Mouse (Mus musculus) CH12.LX (cell line): Measurements from ENCODE around the gene Gm19402. TPM values are rescaled to one million over a fixed set of nuclear protein-coding genes. Genes with fewer than 3 reads are reported as not detected.

Experiments
- DNase-seq: peaks from one replicate; pipeline ENCODE4 v3.0.0-alpha.2; 2013; ENCODE audit errors: extremely low read depth
- H3K27ac ChIP-seq: 2 replicates; pipeline ENCODE4 v1.5.1; 2012; ENCODE audit warnings: low read depth, mild to moderate bottlenecking, control low read depth, moderate library complexity; ENCODE audit not compliant: insufficient read depth
- H3K27me3 ChIP-seq: replicated peaks from 2 replicates; pipeline ENCODE3; 2012; ENCODE audit warnings: inconsistent platforms
- H3K36me3 ChIP-seq, 2 experiments: replicated peaks in 1 of 2; 2 replicates each; pipeline versions ENCODE3 to v1.6.1; 2012; ENCODE audit warnings: inconsistent platforms in 1 of 2, low read length in 1 of 2, mild to moderate bottlenecking in 1 of 2, mixed read lengths in 1 of 2, moderate library complexity in 1 of 2; ENCODE audit not compliant: control insufficient read depth in 1 of 2, insufficient read depth in 1 of 2
- H3K4me1 ChIP-seq, 2 experiments: 2 replicates each; pipeline ENCODE4 v1.6.1; 2012; ENCODE audit warnings: inconsistent platforms in 1 of 2, moderate library complexity in 1 of 2; ENCODE audit not compliant: insufficient read depth in 2 of 2, control insufficient read depth in 1 of 2
- H3K4me2 ChIP-seq: 2 replicates; pipeline ENCODE4 v1.6.1; 2012; ENCODE audit warnings: low read depth, mild to moderate bottlenecking, control low read depth; ENCODE audit not compliant: poor library complexity, insufficient read depth, severe bottlenecking
- H3K4me3 ChIP-seq, 3 experiments: fragments of 150-350 bp in 1 of 3; sonication (generic) in 1 of 3; replicated peaks in 1 of 3; 2 replicates each; pipeline versions ENCODE3 to v1.5.1; 2011 to 2012; ENCODE audit warnings: low read depth in 2 of 3, low read length in 2 of 3, mild to moderate bottlenecking in 2 of 3, moderate library complexity in 2 of 3, control low read depth in 1 of 3, improper control_type of control experiment in 1 of 3, inconsistent platforms in 1 of 3, mixed read lengths in 1 of 3; ENCODE audit not compliant: poor library complexity in 1 of 3
- H3K79me2 ChIP-seq: replicated peaks from 2 replicates; pipeline ENCODE4 v1.6.1; 2012; ENCODE audit warnings: mild to moderate bottlenecking, moderate library complexity; ENCODE audit not compliant: control insufficient read depth, poor library complexity, insufficient read depth, severe bottlenecking; ENCODE audit errors: extremely low read depth
- H3K9ac ChIP-seq: 2 replicates; pipeline ENCODE4 v1.6.1; 2012; ENCODE audit warnings: low read depth, mild to moderate bottlenecking, control low read depth, moderate library complexity; ENCODE audit not compliant: insufficient read depth
- H3K9me3 ChIP-seq: replicated peaks from 2 replicates; pipeline ENCODE3; 2012; ENCODE audit warnings: low read length, inconsistent platforms, mixed read lengths
- BHLHE40 ChIP-seq: IDR thresholded peaks from 2 replicates; pipeline ENCODE4 v1.6.1; 2011; ENCODE audit warnings: mild to moderate bottlenecking, low read depth, low read length, improper control_type of control experiment
- CHD1 ChIP-seq: IDR thresholded peaks from 2 replicates; pipeline ENCODE4 v1.6.1; 2012; ENCODE audit warnings: low read depth, low read length, improper control_type of control experiment, inconsistent platforms
- CHD2 ChIP-seq: IDR thresholded peaks from 2 replicates; pipeline ENCODE4 v1.6.1; 2011; ENCODE audit warnings: low read length, improper control_type of control experiment
- CTCF ChIP-seq, 2 experiments: IDR thresholded peaks in 1 of 2; conservative IDR thresholded peaks in 1 of 2; 2 replicates each; pipeline ENCODE4 v1.5.1; 2011 to 2012; ENCODE audit warnings: low read depth in 2 of 2, low read length in 2 of 2, improper control_type of control experiment in 1 of 2, inconsistent platforms in 1 of 2, mild to moderate bottlenecking in 1 of 2, moderate library complexity in 1 of 2
- E2F4 ChIP-seq: IDR thresholded peaks from 2 replicates; pipeline ENCODE4 v1.6.1; 2011; ENCODE audit warnings: low read depth, low read length, improper control_type of control experiment; ENCODE audit not compliant: insufficient replicate concordance
- ELF1 ChIP-seq: IDR thresholded peaks from 2 replicates; pipeline ENCODE4 v1.6.1; 2014; ENCODE audit warnings: low read depth, mild to moderate bottlenecking, inconsistent platforms, low read length, improper control_type of control experiment
- ETS1 ChIP-seq: conservative IDR thresholded peaks from 2 replicates; pipeline ENCODE4 v1.6.1; 2012; ENCODE audit warnings: low read depth, mild to moderate bottlenecking, inconsistent platforms, low read length, improper control_type of control experiment, moderate library complexity
- HCFC1 ChIP-seq: IDR thresholded peaks from 2 replicates; pipeline ENCODE4 v1.6.1; 2012; ENCODE audit warnings: low read depth, mild to moderate bottlenecking, inconsistent platforms, low read length, improper control_type of control experiment
- IRF4 ChIP-seq: IDR thresholded peaks from 2 replicates; pipeline ENCODE4 v1.6.1; 2014; ENCODE audit warnings: low read depth, mild to moderate bottlenecking, inconsistent platforms, low read length, improper control_type of control experiment
- JUND ChIP-seq: conservative IDR thresholded peaks from 2 replicates; pipeline ENCODE4 v1.6.1; 2011; ENCODE audit warnings: low read depth, low read length, improper control_type of control experiment
- KAT2A ChIP-seq: IDR thresholded peaks from 2 replicates; pipeline ENCODE4 v1.6.1; 2012; ENCODE audit warnings: low read length, improper control_type of control experiment, inconsistent platforms; ENCODE audit not compliant: insufficient replicate concordance
- MAFK ChIP-seq: IDR thresholded peaks from 2 replicates; pipeline ENCODE4 v1.6.1; 2011; ENCODE audit warnings: low read length, improper control_type of control experiment; ENCODE audit not compliant: insufficient replicate concordance
- MAX ChIP-seq: IDR thresholded peaks from 2 replicates; pipeline ENCODE4 v1.6.1; 2011; ENCODE audit warnings: low read length, improper control_type of control experiment
- MAZ ChIP-seq: IDR thresholded peaks from 2 replicates; pipeline ENCODE4 v1.6.1; 2012; ENCODE audit warnings: low read depth, mild to moderate bottlenecking, inconsistent platforms, low read length, improper control_type of control experiment, moderate library complexity
- MEF2A ChIP-seq: IDR thresholded peaks from 2 replicates; pipeline ENCODE4 v1.6.1; 2014; ENCODE audit warnings: low read depth, mild to moderate bottlenecking, inconsistent platforms, low read length, improper control_type of control experiment, borderline replicate concordance
- MXI1 ChIP-seq: IDR thresholded peaks from 2 replicates; pipeline ENCODE4 v1.6.1; 2011; ENCODE audit warnings: mild to moderate bottlenecking, low read depth, low read length, improper control_type of control experiment
- MYC ChIP-seq: IDR thresholded peaks from 2 replicates; pipeline ENCODE4 v1.6.1; 2011; ENCODE audit warnings: low read depth, mild to moderate bottlenecking, improper control_type of control experiment, low read length
- NELFE ChIP-seq: IDR thresholded peaks from 2 replicates; pipeline ENCODE4 v1.6.1; 2011; ENCODE audit warnings: low read depth, low read length, improper control_type of control experiment
- NRF1 ChIP-seq: IDR thresholded peaks from 2 replicates; pipeline ENCODE4 v1.6.1; 2014; ENCODE audit warnings: low read depth, mild to moderate bottlenecking, inconsistent platforms, low read length, improper control_type of control experiment, moderate library complexity
- POLR2A ChIP-seq: IDR thresholded peaks from 2 replicates; pipeline ENCODE4 v1.6.1; 2011; ENCODE audit warnings: low read depth, mild to moderate bottlenecking, improper control_type of control experiment, low read length
- POLR2AphosphoS2 ChIP-seq: IDR thresholded peaks from 2 replicates; pipeline ENCODE4 v1.6.1; 2011; ENCODE audit warnings: low read depth, low read length, improper control_type of control experiment
- RAD21 ChIP-seq: IDR thresholded peaks from 2 replicates; pipeline ENCODE4 v1.6.1; 2011; ENCODE audit warnings: low read depth, mild to moderate bottlenecking, low read length, improper control_type of control experiment, moderate library complexity
- RCOR1 ChIP-seq: conservative IDR thresholded peaks from 2 replicates; pipeline ENCODE4 v1.6.1; 2012; ENCODE audit warnings: low read depth, mild to moderate bottlenecking, inconsistent platforms, low read length, improper control_type of control experiment
- SIN3A ChIP-seq: IDR thresholded peaks from 2 replicates; pipeline ENCODE4 v1.6.1; 2012; ENCODE audit warnings: low read length, improper control_type of control experiment, inconsistent platforms
- SMC3 ChIP-seq: IDR thresholded peaks from 2 replicates; pipeline ENCODE4 v1.6.1; 2011; ENCODE audit warnings: low read depth, low read length, improper control_type of control experiment
- TBP ChIP-seq: conservative IDR thresholded peaks from 2 replicates; pipeline ENCODE4 v1.6.1; 2011; ENCODE audit warnings: low read depth, low read length, improper control_type of control experiment
- TCF12 ChIP-seq: IDR thresholded peaks from 2 replicates; pipeline ENCODE4 v1.6.1; 2014; ENCODE audit warnings: low read depth, mild to moderate bottlenecking, inconsistent platforms, low read length, improper control_type of control experiment
- UBTF ChIP-seq: IDR thresholded peaks from 2 replicates; pipeline ENCODE4 v1.6.1; 2012; ENCODE audit warnings: low read depth, mild to moderate bottlenecking, inconsistent platforms, low read length, improper control_type of control experiment, moderate library complexity
- USF2 ChIP-seq: conservative IDR thresholded peaks from 2 replicates; pipeline ENCODE4 v1.6.1; 2011; ENCODE audit warnings: low read depth, low read length, improper control_type of control experiment
- ZC3H11A ChIP-seq: IDR thresholded peaks from 2 replicates; pipeline ENCODE4 v1.6.1; 2012; ENCODE audit warnings: low read depth, mild to moderate bottlenecking, inconsistent platforms, low read length, improper control_type of control experiment
- ZKSCAN1 ChIP-seq: IDR thresholded peaks from 2 replicates; pipeline ENCODE4 v1.6.1; 2012; ENCODE audit warnings: low read depth, inconsistent platforms, low read length, improper control_type of control experiment, borderline replicate concordance
- ZMIZ1 ChIP-seq: IDR thresholded peaks from 2 replicates; pipeline ENCODE4 v1.6.1; 2012; ENCODE audit warnings: low read depth, mild to moderate bottlenecking, inconsistent platforms, low read length, improper control_type of control experiment
- dilution Hi-C: fragments of 300-500 bp; cut with MboI; formaldehyde crosslinking; loops from 2 replicates; pipeline ENCODE4 v1.14.3; 2020; ENCODE audit warnings: low sequenced_read_pairs; ENCODE audit not compliant: extremely low pct_unique_long_range_greater_than_20kb, extremely low pct_ligation_motif_present
- in situ Hi-C: fragments of 300-500 bp; cut with MboI; formaldehyde crosslinking; loops from 3 replicates; pipeline ENCODE4 v1.14.3; 2019; ENCODE audit warnings: low sequenced_read_pairs, low pct_ligation_motif_present, low pct_unique_long_range_greater_than_20kb, mixed read lengths
- polyA plus RNA-seq: library from polyadenylated mRNA; unstranded; fragments of >175 nt; gene quantifications from 2 replicates; pipeline ENCODE4 v1.2.1, GENCODE M21; 2012; ENCODE audit warnings: low read depth; ENCODE audit not compliant: insufficient read length
- total RNA-seq, 2 experiments: library from RNA; depleted of rRNA; stranded (reverse); fragments of 300-350 nt in 1 of 2; fragments of >200 nt in 1 of 2; gene quantifications; 2 replicates each; pipeline ENCODE4 v1.2.3; 2012 to 2014

The Gm19402 gene
- total and polyA plus RNA-seq, 3 experiments = not detected

DNA sequence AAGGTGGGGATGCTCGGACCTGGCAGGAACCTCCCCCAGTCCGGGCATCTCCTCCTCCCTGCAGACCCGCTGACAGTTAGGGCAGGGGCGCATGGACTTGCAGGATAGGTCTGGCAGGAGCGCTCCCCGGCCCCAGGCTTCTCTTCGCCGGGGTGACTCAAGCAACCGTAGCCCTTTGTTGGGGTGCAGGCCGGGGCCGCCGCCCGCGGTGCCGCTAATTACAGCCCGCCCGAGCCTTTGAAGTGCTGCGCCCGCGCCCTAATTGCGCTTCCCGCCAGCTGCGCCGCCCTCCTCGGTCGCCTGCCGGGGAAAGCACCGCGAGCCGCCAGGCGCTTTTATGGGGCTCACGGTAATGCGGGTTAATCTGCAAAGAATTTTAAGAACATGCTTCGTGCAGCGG is 13.0 kb downstream of the Gm19402 start:
- no peak for DNase-seq
- H3K36me3 ChIP-seq = no peaks in the 10 kb centered on the region
- dilution Hi-C loops = no loop called here
- peak overlapping the region; percentile 72 for H3K4me2 ChIP-seq
- no peaks in the 10 kb centered on the region for H3K79me2 ChIP-seq
- no peak overlapping the region for H3K9ac ChIP-seq
- H3K27ac ChIP-seq = no peak overlapping the region
- H3K4me1 ChIP-seq = peaks cover 27 to 56% of the 10 kb centered on the region in 2 experiments
- H3K4me3 ChIP-seq = peak overlapping the region in 1 of 3 experiments; percentile 35
- no peaks in the 10 kb centered on the region for H3K9me3 ChIP-seq
- peaks cover 32% of the 10 kb centered on the region for H3K27me3 ChIP-seq
- in situ Hi-C loops = no loop called here
- TF ChIP-seq NELFE (no peak), E2F4 (0 out of 2 replicates have a peak, but pooled peaks have one; percentile 22), HCFC1 (no peak), IRF4 (0 out of 2 replicates have a peak, but pooled peaks have one; percentile 15), NRF1 (peak; percentile 34; the same call in 1 of the 2 replicates), UBTF (peak; percentile 91), ZMIZ1 (no peak), BHLHE40 (peak; percentile 34; the same call in 1 of the 2 replicates), JUND (no peak), MEF2A (0 out of 2 replicates have a peak, but pooled peaks have one; percentile 22), ELF1 (no peak), TCF12 (peak; percentile 41; the same call in 1 of the 2 replicates)

DNA sequence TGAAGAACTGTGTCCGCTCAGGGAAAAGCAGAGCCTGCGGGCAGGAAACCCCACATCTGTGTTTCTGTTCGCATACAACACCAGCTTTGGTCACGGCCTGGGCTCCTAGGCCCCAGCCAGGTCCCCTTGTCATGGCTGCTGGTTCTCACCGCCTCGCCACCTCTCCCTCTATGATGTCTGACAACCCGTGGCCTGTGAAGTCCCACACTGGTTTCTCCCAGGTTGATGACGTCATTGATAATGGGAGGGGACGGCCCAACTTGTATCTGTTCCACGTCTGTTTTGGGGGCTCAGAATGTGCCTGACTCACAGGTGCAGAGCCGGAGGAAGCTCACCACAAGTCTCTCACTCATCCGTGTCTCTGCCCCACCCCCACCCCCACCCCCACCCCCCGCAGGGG is 16.8 kb downstream of the Gm19402 start:
- Histone ChIP-seq H3K9ac (no peak overlapping the region), H3K27ac (peak overlapping the region; percentile 20; the same call in 1 of the 2 replicates), H3K27me3 (peaks cover 32% of the 10 kb centered on the region), H3K4me1 (peaks cover 35 to 80% of the 10 kb centered on the region in 2 experiments), H3K9me3 (peaks cover 3% of the 10 kb centered on the region), H3K4me3 (peak overlapping the region in 1 of 3 experiments; percentile 12), H3K79me2 (no peaks in the 10 kb centered on the region), H3K4me2 (peak overlapping the region; percentile 54), H3K36me3 (no peaks in the 10 kb centered on the region)
- in situ Hi-C loops = no loop called here
- dilution Hi-C loops = no loop called here
- peak; percentile 85 for DNase-seq
- TF ChIP-seq TBP = no peak
- TF ChIP-seq MYC = peak; percentile 39; the same call in 1 of the 2 replicates
- TF ChIP-seq MXI1 = no peak
- peak; percentile 70; the same call in 1 of the 2 replicates for TF ChIP-seq MAZ
- no peak for TF ChIP-seq CHD1
- peak; percentile 85 for TF ChIP-seq ETS1
- TF ChIP-seq NRF1 = no peak
- TF ChIP-seq CTCF (conservative IDR thresholded peaks at IDR 0.05 in 1 of 2, IDR thresholded peaks at IDR 0.05 in 1 of 2; ENCODE audit: low read depth in 2 of 2, low read length in 2 of 2) = no peak
- no peak for TF ChIP-seq RAD21
- no peak for TF ChIP-seq SMC3
- TF ChIP-seq ZKSCAN1 = no peak
- no peak for TF ChIP-seq MAFK
- TF ChIP-seq USF2 = no peak
- TF ChIP-seq POLR2A = no peak
- no peak for TF ChIP-seq SIN3A
- TF ChIP-seq BHLHE40 = peak; percentile 67
- no peak for TF ChIP-seq E2F4
- no peak for TF ChIP-seq RCOR1
- TF ChIP-seq ZC3H11A = no peak
- TF ChIP-seq IRF4 = peak; percentile 85
- TF ChIP-seq POLR2AphosphoS2 = no peak
- TF ChIP-seq TCF12 = peak; percentile 83
- TF ChIP-seq KAT2A = no peak
- peak; percentile 55; the same call in 1 of the 2 replicates for TF ChIP-seq CHD2
- peak; percentile 51; the same call in 1 of the 2 replicates for TF ChIP-seq MAX
- no peak for TF ChIP-seq MEF2A
